Mouse (Mus musculus) CH12F3 (cell line): ENCODE measurements around the gene Aire.

Source experiments
- in situ Hi-C: fragments of 300-500 bp; cut with MboI; formaldehyde crosslinking; loops from 2 replicates; pipeline ENCODE4 v1.14.3; 2020; ENCODE audit warnings: low sequenced_read_pairs

Aire gene

GRCm38 (mm10) chr10:78043406-78043836 is at the start of gene Aire:
Gene Aire, minus strand, starts transcription at chr10:78043610.
- in situ Hi-C loops = no loop called here

- in situ Hi-C loops = no loop called here
These were observed 49.3 kb upstream of the Aire start for GRCm38 (mm10) chr10:78092725-78093029.

GRCm38 (mm10) chr10:78091865-78092724 is 48.7 kb upstream of the Aire start:
- in situ Hi-C loops = no loop called here

- in situ Hi-C loops = no loop called here
These were observed 47.5 kb upstream of the Aire start for GRCm38 (mm10) chr10:78090706-78091491.

GRCm38 (mm10) chr10:78090246-78090645 is 46.8 kb upstream of the Aire start:
- in situ Hi-C loops = no loop called here

GRCm38 (mm10) chr10:78087101-78087511 is 43.7 kb upstream of the Aire start:
- in situ Hi-C loops = no loop called here

GRCm38 (mm10) chr10:78086444-78087061 is 43.1 kb upstream of the Aire start:
- in situ Hi-C loops = no loop called here

- in situ Hi-C loops = no loop called here
These were observed 42.3 kb upstream of the Aire start for GRCm38 (mm10) chr10:78085711-78086110.

- in situ Hi-C loops = no loop called here
These were observed 40.7 kb upstream of the Aire start for GRCm38 (mm10) chr10:78084073-78084472.

GRCm38 (mm10) chr10:78079955-78080591 is 36.7 kb upstream of the Aire start:
- in situ Hi-C loops = no loop called here

GRCm38 (mm10) chr10:78078276-78078675 is 34.9 kb upstream of the Aire start:
- in situ Hi-C loops = no loop called here

GRCm38 (mm10) chr10:78077862-78078261 is 34.5 kb upstream of the Aire start:
- in situ Hi-C loops = no loop called here

GRCm38 (mm10) chr10:78074977-78075376 is 31.6 kb upstream of the Aire start:
- in situ Hi-C loops = no loop called here

GRCm38 (mm10) chr10:78074151-78074550 is 30.7 kb upstream of the Aire start:
- in situ Hi-C loops = no loop called here

GRCm38 (mm10) chr10:78069101-78070011 is 25.9 kb upstream of the Aire start, which contains the start of gene Icosl:
Gene Icosl, plus strand, starts transcription at chr10:78069302.
- in situ Hi-C loops = no loop called here

- in situ Hi-C loops = no loop called here
These were observed 25.1 kb upstream of the Aire start for GRCm38 (mm10) chr10:78068541-78068940.

GRCm38 (mm10) chr10:78067226-78067625 is 23.8 kb upstream of the Aire start:
- in situ Hi-C loops = no loop called here

- in situ Hi-C loops = no loop called here
These were observed 19.7 kb upstream of the Aire start for GRCm38 (mm10) chr10:78063122-78063521.

GRCm38 (mm10) chr10:78057056-78057455 is 13.6 kb upstream of the Aire start:
- in situ Hi-C loops = no loop called here
